Mouse (Mus musculus) intestine, postnatal 0 days (tissue): ENCODE data around the gene Fam20b. TPM values are rescaled to one million over a fixed set of nuclear protein-coding genes. Genes with fewer than 3 reads are reported as not detected.

Experiments used
- ATAC-seq: fragments of 200-750 bp; cut with Nextera tagmentation; 2 replicates; pipeline ENCODE4 v1.8.0; 2017; ENCODE audit warnings: mild to moderate bottlenecking, moderate TSS enrichment, moderate library complexity
- H3K27ac ChIP-seq: fragments of 300-500 bp; sonication (generic); 2 replicates; pipeline ENCODE4 v1.5.1; 2014; ENCODE audit warnings: mild to moderate bottlenecking, low read depth, low read length, moderate library complexity
- H3K27me3 ChIP-seq: fragments of 300-500 bp; sonication (generic); replicated peaks from 2 replicates; pipeline ENCODE4 v1.6.1; 2014; ENCODE audit warnings: low read length, mixed read lengths; ENCODE audit not compliant: control insufficient read depth, insufficient read depth
- H3K36me3 ChIP-seq: fragments of 300-500 bp; sonication (generic); 2 replicates; pipeline ENCODE4 v1.6.1; 2014; ENCODE audit warnings: mild to moderate bottlenecking, moderate library complexity; ENCODE audit not compliant: control insufficient read depth, insufficient read depth
- H3K4me1 ChIP-seq: fragments of 300-500 bp; sonication (generic); replicated peaks from 2 replicates; pipeline ENCODE4 v1.6.1; 2014; ENCODE audit warnings: antibody characterized with exemption, low read length, mixed read lengths; ENCODE audit not compliant: control insufficient read depth, insufficient read depth
- H3K4me2 ChIP-seq: fragments of 300-500 bp; sonication (generic); replicated peaks from 2 replicates; pipeline ENCODE4 v1.6.1; 2014; ENCODE audit warnings: low read depth, mild to moderate bottlenecking, moderate library complexity
- H3K4me3 ChIP-seq: fragments of 300-500 bp; sonication (generic); 2 replicates; pipeline ENCODE4 v1.5.1; 2014; ENCODE audit warnings: low read depth, low read length
- H3K9ac ChIP-seq: fragments of 300-500 bp; sonication (generic); 2 replicates; pipeline ENCODE4 v1.6.1; 2014; ENCODE audit warnings: mild to moderate bottlenecking, low read depth, low read length
- H3K9me3 ChIP-seq: fragments of 300-500 bp; sonication (generic); 2 replicates; pipeline ENCODE4 v1.6.1; 2016; ENCODE audit warnings: mixed run types; ENCODE audit not compliant: control insufficient read depth
- CTCF ChIP-seq: sonication (generic); IDR thresholded peaks from 2 replicates; pipeline ENCODE4 v1.5.1; 2016; ENCODE audit warnings: low read depth, mild to moderate bottlenecking, control low read depth, antibody characterized with exemption, moderate library complexity
- WGBS: fragments of 180-500 bp; shearing (Covaris S2); extraction: QIAGEN DNeasy Blood & Tissue Kit; methylation state at CpG from one replicate; pipeline ENCODE4 v1.1.7; 2014; 5-methylcytosine and 5-hydroxymethylcytosine counted together
- polyA plus RNA-seq: library from polyadenylated mRNA; unstranded; fragments of >200 nt; fragmentation: Nextera tagmentation; extraction: Ambion mirVana; gene quantifications from 2 replicates; pipeline ENCODE4 v1.2.1, GENCODE M21; 2015

Fam20b gene
- polyA plus RNA-seq, 1 experiment from 2014 or later, result 35.4 TPM

- H3K27me3 ChIP-seq, result no peaks in the 10 kb centered on the region
- WGBS, result 81% methylated on average over 2 of the region's 2 CpGs
- H3K9ac ChIP-seq, result no peak overlapping the region
- no peaks in the 10 kb centered on the region for H3K4me1 ChIP-seq
- no peak for TF ChIP-seq CTCF
- H3K27ac ChIP-seq, result no peak overlapping the region
- no peak overlapping the region for H3K4me3 ChIP-seq
- ATAC-seq, result no peak
- H3K9me3 ChIP-seq, result no peaks in the 10 kb centered on the region
- no peak overlapping the region for H3K4me2 ChIP-seq
- peaks cover 54% of the 10 kb centered on the region for H3K36me3 ChIP-seq
Observed at GRCm38 (mm10) chr1:156635148-156635547, 83.7 kb downstream of the Fam20b start.

DNA sequence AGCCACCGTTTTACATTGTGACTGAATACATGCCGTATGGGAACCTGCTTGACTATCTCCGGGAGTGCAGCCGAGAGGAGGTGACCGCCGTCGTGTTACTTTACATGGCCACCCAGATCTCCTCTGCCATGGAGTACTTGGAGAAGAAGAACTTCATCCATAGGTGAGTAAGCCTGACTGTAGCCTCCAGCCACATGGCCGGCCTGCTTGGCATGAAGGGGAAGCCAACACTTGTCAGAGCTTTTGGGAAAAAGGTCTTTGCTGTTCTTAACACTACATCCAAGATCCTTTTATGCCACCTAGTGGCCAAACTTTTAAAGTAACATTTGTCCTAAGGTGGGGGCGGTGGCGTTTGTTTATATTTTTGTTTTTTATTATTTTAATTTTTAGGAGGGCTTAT, 85.8 kb downstream of the Fam20b start:
- H3K27me3 ChIP-seq, result no peaks in the 10 kb centered on the region
- 0 out of 2 replicates have a peak, but pooled peaks have one; percentile 33 for ATAC-seq

GRCm38 (mm10) chr1:156630965-156631364, 87.9 kb downstream of the Fam20b start:
- ATAC-seq, result no peak
- Histone ChIP-seq H3K27ac (no peak overlapping the region), H3K4me1 (no peaks in the 10 kb centered on the region), H3K9ac (no peak overlapping the region), H3K27me3 (no peaks in the 10 kb centered on the region), H3K4me2 (no peak overlapping the region), H3K9me3 (no peaks in the 10 kb centered on the region), H3K4me3 (no peak overlapping the region), H3K36me3 (peaks cover 60% of the 10 kb centered on the region)
- peak; percentile 60 for TF ChIP-seq CTCF

More for the DNA sequence above, 85.8 kb downstream of the Fam20b start:
- 78% methylated on average over 10 of the region's 10 CpGs for WGBS
- Histone ChIP-seq H3K9me3 (no peaks in the 10 kb centered on the region), H3K4me2 (no peak overlapping the region), H3K4me1 (no peaks in the 10 kb centered on the region), H3K36me3 (peaks cover 60% of the 10 kb centered on the region), H3K9ac (no peak overlapping the region), H3K27ac (no peak overlapping the region), H3K4me3 (no peak overlapping the region)
- peak; percentile 74 for TF ChIP-seq CTCF

- H3K36me3 ChIP-seq, result peaks cover 56% of the 10 kb centered on the region
- no peaks in the 10 kb centered on the region for H3K27me3 ChIP-seq
- ATAC-seq, result no peak
- H3K9me3 ChIP-seq, result no peaks in the 10 kb centered on the region
- H3K4me1 ChIP-seq, result no peaks in the 10 kb centered on the region
- WGBS, result 93% methylated on average over 8 of the region's 8 CpGs
- H3K4me2 ChIP-seq, result no peak overlapping the region
- no peak overlapping the region for H3K4me3 ChIP-seq
- H3K9ac ChIP-seq, result no peak overlapping the region
- H3K27ac ChIP-seq, result no peak overlapping the region
- no peak for TF ChIP-seq CTCF
Observed at GRCm38 (mm10) chr1:156629984-156630383, 88.9 kb downstream of the Fam20b start.

Other genes with a start within 250 kb of the Fam20b start
- gene Soat1, start 244.8 kb downstream of the Fam20b start, polyA plus RNA-seq, result 51.2 and 62.5 TPM in 2 replicates
- gene Gm10031, start 195.1 kb downstream of the Fam20b start, polyA plus RNA-seq, result 0.35 and 0.52 TPM in 2 replicates
- gene Abl2, start 160.3 kb downstream of the Fam20b start, polyA plus RNA-seq, result 1.6 and 2.0 TPM in 2 replicates
- 5.8 and 7.1 TPM in 2 replicates for gene Tor3a, start 44.7 kb downstream of the Fam20b start, polyA plus RNA-seq
- gene Angptl1, start 119.5 kb upstream of the Fam20b start, polyA plus RNA-seq, result 18.8 and 20.9 TPM in 2 replicates
- 34.1 and 35.5 TPM in 2 replicates for gene Ralgps2, start 220.5 kb upstream of the Fam20b start, polyA plus RNA-seq